Mouse (Mus musculus) bone marrow macrophage, adult 2 months (primary cell): ENCODE measurements around the gene Duoxa2.

Experiments
- CTCF ChIP-seq: IDR thresholded peaks from 2 replicates; pipeline ENCODE4 v1.5.1; 2012; ENCODE audit warnings: low read depth, mild to moderate bottlenecking, low read length, moderate library complexity
- POLR2A ChIP-seq: IDR thresholded peaks from 2 replicates; pipeline ENCODE4 v1.6.1; 2012; ENCODE audit warnings: mild to moderate bottlenecking, low read depth, low read length, borderline replicate concordance

GRCm38 (mm10) chr2:122345106-122345893 is 46.6 kb downstream of the Duoxa2 start:
- TF ChIP-seq CTCF (no peak), POLR2A (no peak)
